Mouse (Mus musculus) gastrocnemius, postnatal 14 days (tissue): ENCODE data around the gene Ndrg4. TPM values are rescaled to one million over a fixed set of nuclear protein-coding genes. Genes with fewer than 3 reads are reported as not detected.

Source experiments
- DNase-seq: peaks from one replicate; pipeline ENCODE4 v3.0.0; 2021; ENCODE audit warnings: mixed read lengths
- intact Hi-C: fragments of 180-260 bp; cut with DNase I; formaldehyde crosslinking; loops from one replicate; pipeline ENCODE4 v1.15.1; 2025; ENCODE audit warnings: low total_unique reads
- total RNA-seq, 2 experiments: library from RNA; stranded (reverse); gene quantifications; 2 replicates each; pipeline ENCODE4 v1.2.3; 2021

Gene Ndrg4
- total RNA-seq, 2 experiments from 2014 or later: 6.5 to 8.8 TPM

GRCm38 (mm10) chr8:95671861-95672260 is 4.9 kb upstream of the Ndrg4 start:
- DNase-seq: no peak
- intact Hi-C loops: no loop called here

GRCm38 (mm10) chr8:95672811-95673210 is 4.0 kb upstream of the Ndrg4 start:
- no peak for DNase-seq
- intact Hi-C loops: no loop called here

- intact Hi-C loops: no loop called here
- no peak for DNase-seq
Observed at GRCm38 (mm10) chr8:95677591-95678023, 827 bp downstream of the Ndrg4 start.

GRCm38 (mm10) chr8:95678024-95678611 is 1.3 kb downstream of the Ndrg4 start:
- no peak for DNase-seq
- intact Hi-C loops: no loop called here

GRCm38 (mm10) chr8:95688073-95688672 is 11.4 kb downstream of the Ndrg4 start:
- no peak for DNase-seq
- intact Hi-C loops: no loop called here

GRCm38 (mm10) chr8:95690929-95691541 is 14.3 kb downstream of the Ndrg4 start:
- DNase-seq: no peak
- intact Hi-C loops: loop anchor here (10.0 kb wide), 1 partner anchor 346 kb away; no protein-coding TSS in a partner anchor

GRCm38 (mm10) chr8:95694631-95695030 is 17.9 kb downstream of the Ndrg4 start:
- DNase-seq: no peak
- intact Hi-C loops: loop anchor here (2.0 to 10.0 kb wide), 2 partner anchors 90 to 350 kb away; no protein-coding TSS in a partner anchor

GRCm38 (mm10) chr8:95696661-95697060 is 19.9 kb downstream of the Ndrg4 start:
- DNase-seq: no peak
- intact Hi-C loops: loop anchor here (10.0 kb wide), 1 partner anchor 352 kb away; no protein-coding TSS in a partner anchor

- peak; percentile 78 for DNase-seq
- intact Hi-C loops: loop anchor here (10.0 kb wide), 1 partner anchor 352 kb away; no protein-coding TSS in a partner anchor
Observed at GRCm38 (mm10) chr8:95697128-95697527, 20.3 kb downstream of the Ndrg4 start.

- intact Hi-C loops: loop anchor here (10.0 kb wide), 1 partner anchor 353 kb away; no protein-coding TSS in a partner anchor
- DNase-seq: no peak
Observed at GRCm38 (mm10) chr8:95698179-95698578, 21.4 kb downstream of the Ndrg4 start.

- DNase-seq: no peak
- intact Hi-C loops: no loop called here
Observed at GRCm38 (mm10) chr8:95700282-95700681, 23.5 kb downstream of the Ndrg4 start.

- no peak for DNase-seq
- intact Hi-C loops: no loop called here
Observed at GRCm38 (mm10) chr8:95701809-95702208, 25.0 kb downstream of the Ndrg4 start.

GRCm38 (mm10) chr8:95702480-95703446 is 26.0 kb downstream of the Ndrg4 start:
- DNase-seq: peak; percentile 86
- intact Hi-C loops: no loop called here

- DNase-seq: no peak
- intact Hi-C loops: no loop called here
Observed at GRCm38 (mm10) chr8:95703461-95704260, 26.9 kb downstream of the Ndrg4 start.

- intact Hi-C loops: no loop called here
- no peak for DNase-seq
Observed at GRCm38 (mm10) chr8:95704538-95704937, 27.8 kb downstream of the Ndrg4 start.

- intact Hi-C loops: no loop called here
- no peak for DNase-seq
Observed at GRCm38 (mm10) chr8:95709579-95709978, 32.8 kb downstream of the Ndrg4 start.

- intact Hi-C loops: no loop called here
- no peak for DNase-seq
Observed at GRCm38 (mm10) chr8:95711029-95711428, 34.2 kb downstream of the Ndrg4 start.

GRCm38 (mm10) chr8:95712395-95712794 is 35.6 kb downstream of the Ndrg4 start:
- intact Hi-C loops: no loop called here
- DNase-seq: no peak
